Mouse (Mus musculus): ENCODE measurements at regions not wholly inside any gene's neighbourhood (a gene's known extent, or its start where the extent isn't known, plus 50 kb on each side); places are given as distances from the start of the nearest gene placed in this dataset.
"Not testable (repeated sequence)": the region's sequence is repeated elsewhere in the genome, so short reads cannot be mapped to it uniquely, and the experiment has no call there.

DNA sequence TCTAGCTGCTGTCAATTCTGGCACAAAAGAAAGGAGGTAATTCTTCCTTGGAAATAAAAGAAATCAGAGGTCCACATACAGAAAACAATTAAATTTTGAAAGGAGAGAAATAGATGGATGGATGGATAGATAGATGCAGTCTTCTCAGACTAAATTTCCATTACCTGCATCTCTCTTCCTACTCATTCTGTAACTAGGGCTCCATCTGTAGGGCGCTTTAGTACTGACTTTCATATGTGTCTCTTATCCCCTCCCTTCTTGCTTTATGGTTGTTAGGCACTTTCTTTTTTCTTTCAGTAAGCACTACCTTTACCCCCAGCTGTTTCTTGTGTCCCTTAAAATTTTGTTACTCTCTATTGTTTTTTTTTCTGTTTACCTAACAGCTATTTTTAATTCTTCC is 72.9 kb upstream of the Olfr1324 start:
- no peak for ATAC-seq

GRCm38 (mm10) chrX:50490477-50490967 is 62.2 kb upstream of the Olfr1324 start:
- not testable (repeated sequence) for ATAC-seq
